Mouse (Mus musculus): ENCODE measurements around the gene Vat1l. TPM values are rescaled to one million over a fixed set of nuclear protein-coding genes. Genes with fewer than 3 reads are reported as not detected.

Vat1l gene
- polyA plus RNA-seq, 2 experiments, result 0.01 TPM; not detected in 1

DNA sequence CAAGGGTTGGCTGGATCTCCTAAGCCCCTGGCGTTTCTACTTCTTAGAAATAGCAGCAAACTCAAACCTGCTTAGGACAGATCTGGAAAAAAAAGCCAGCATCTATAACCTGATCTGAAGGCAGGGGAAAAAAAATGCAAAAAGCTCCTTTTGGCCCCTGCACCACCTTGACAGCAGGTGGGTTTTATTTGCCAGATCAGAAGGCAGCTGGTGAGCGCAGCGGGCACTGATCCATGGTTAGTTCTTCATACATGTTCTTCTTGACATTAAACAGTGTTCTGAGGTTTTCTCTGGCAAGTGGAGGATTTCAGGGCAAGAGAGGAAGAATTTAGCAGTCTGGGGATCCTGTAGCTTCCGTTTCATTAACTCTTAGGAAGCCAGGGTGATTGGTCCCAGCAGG is 1.6 kb downstream of the Vat1l start:
- no peak overlapping the region for H3K9ac ChIP-seq (replicated peaks)
- H3K4me3 ChIP-seq (ENCODE audit: insufficient read depth in 1 of 2, low read depth in 2 of 2, low read length in 2 of 2), result no peak overlapping the region
- no peak overlapping the region for H3K4me2 ChIP-seq (ENCODE audit: low read depth)
- ATAC-seq (ENCODE audit: insufficient read depth), result no peak
- no peak overlapping the region for H3K27ac ChIP-seq
- TF ChIP-seq CTCF (IDR thresholded peaks at IDR 0.05; ENCODE audit: low read depth) (no peak), EP300 (IDR thresholded peaks at IDR 0.05; ENCODE audit: low read depth) (no peak)
- no peaks in the 10 kb centered on the region for H3K9me3 ChIP-seq (ENCODE audit: control insufficient read depth, low read length)
- WGBS (ENCODE audit: insufficient replicate concordance), result 41% methylated on average over 4 of the region's 4 CpGs
- H3K36me3 ChIP-seq (replicated peaks; ENCODE audit: control insufficient read depth, insufficient read depth, low read depth), result no peaks in the 10 kb centered on the region
- peaks cover 15% of the 10 kb centered on the region for H3K27me3 ChIP-seq (ENCODE audit: control insufficient read depth, insufficient read depth, low read length)
- H3K4me1 ChIP-seq (replicated peaks; ENCODE audit: control insufficient read depth in 2 of 2, insufficient read depth in 2 of 2, low read length in 1 of 2), result no peaks in the 10 kb centered on the region
- DNase-seq (ENCODE audit: low read depth in 3 of 3, low spot score in 3 of 3), result no peak

DNA sequence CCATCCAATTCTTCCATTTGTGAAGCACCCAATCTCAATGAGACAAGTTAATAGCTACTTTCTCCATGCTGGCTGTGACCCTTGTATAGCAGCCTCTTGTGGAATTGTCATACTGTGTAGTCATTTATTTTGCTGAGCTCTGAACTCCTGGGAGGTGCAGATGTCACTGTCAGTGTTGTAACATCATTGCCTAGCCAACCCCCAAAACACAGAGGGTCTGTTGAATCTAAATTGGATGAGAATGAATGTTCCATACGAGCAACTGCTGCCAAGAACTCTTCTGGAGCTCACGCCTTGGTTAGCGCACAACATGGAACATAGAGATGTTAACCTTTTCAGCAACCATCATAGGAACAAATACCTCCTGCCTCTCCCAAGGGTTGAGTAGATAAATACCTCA is 15.4 kb downstream of the Vat1l start:
- Histone ChIP-seq H3K27ac (no peak overlapping the region), H3K9me3 (ENCODE audit: control insufficient read depth, low read length) (no peaks in the 10 kb centered on the region), H3K4me1 (replicated peaks; ENCODE audit: control insufficient read depth in 2 of 2, insufficient read depth in 2 of 2, low read length in 1 of 2) (no peaks in the 10 kb centered on the region), H3K36me3 (replicated peaks; ENCODE audit: control insufficient read depth, insufficient read depth, low read depth) (no peaks in the 10 kb centered on the region), H3K9ac (replicated peaks) (no peak overlapping the region), H3K4me3 (ENCODE audit: insufficient read depth in 1 of 2, low read depth in 2 of 2, low read length in 2 of 2) (no peak overlapping the region), H3K27me3 (ENCODE audit: control insufficient read depth, insufficient read depth, low read length) (no peaks in the 10 kb centered on the region), H3K4me2 (ENCODE audit: low read depth) (no peak overlapping the region)
- DNase-seq (ENCODE audit: low read depth in 3 of 3, low spot score in 3 of 3) (no peak), ATAC-seq (ENCODE audit: insufficient read depth) (no peak)
- WGBS (ENCODE audit: insufficient replicate concordance), result 67% methylated on average over 3 of the region's 3 CpGs
- no peak for TF ChIP-seq CTCF (IDR thresholded peaks at IDR 0.05; ENCODE audit: low read depth)
- no peak for TF ChIP-seq EP300 (IDR thresholded peaks at IDR 0.05; ENCODE audit: low read depth)

DNA sequence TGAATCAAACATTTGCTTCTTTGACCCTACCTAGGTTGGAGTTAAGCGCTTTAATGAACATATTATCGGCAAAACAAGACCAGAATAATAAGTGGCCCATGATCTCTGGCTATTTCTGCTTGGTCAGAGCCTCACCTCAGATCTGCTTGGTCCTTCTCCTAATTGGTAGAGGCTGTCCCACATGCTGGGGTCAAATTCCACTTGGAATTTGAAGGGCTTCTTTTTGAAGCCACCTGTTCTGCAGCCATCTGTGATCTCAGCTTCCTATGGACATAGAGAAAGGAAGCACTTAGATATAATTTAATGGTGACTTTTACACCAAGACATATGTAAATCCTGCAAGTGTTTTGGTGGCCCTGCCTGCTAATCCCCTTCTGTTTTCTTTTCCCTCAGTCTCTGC is 16.6 kb downstream of the Vat1l start:
- H3K4me3 ChIP-seq (ENCODE audit: insufficient read depth in 1 of 2, low read depth in 2 of 2, low read length in 2 of 2), result no peak overlapping the region
- ATAC-seq (ENCODE audit: insufficient read depth), result no peak
- TF ChIP-seq EP300 (IDR thresholded peaks at IDR 0.05; ENCODE audit: low read depth) (no peak), CTCF (IDR thresholded peaks at IDR 0.05; ENCODE audit: low read depth) (no peak)
- no peak overlapping the region for H3K9ac ChIP-seq (replicated peaks)
- no peak overlapping the region for H3K27ac ChIP-seq
- no peaks in the 10 kb centered on the region for H3K36me3 ChIP-seq (replicated peaks; ENCODE audit: control insufficient read depth, insufficient read depth, low read depth)
- no peaks in the 10 kb centered on the region for H3K4me1 ChIP-seq (replicated peaks; ENCODE audit: control insufficient read depth in 2 of 2, insufficient read depth in 2 of 2, low read length in 1 of 2)
- no peak for DNase-seq (ENCODE audit: low read depth in 3 of 3, low spot score in 3 of 3)
- H3K27me3 ChIP-seq (ENCODE audit: control insufficient read depth, insufficient read depth, low read length), result no peaks in the 10 kb centered on the region
- H3K4me2 ChIP-seq (ENCODE audit: low read depth), result no peak overlapping the region
- WGBS (ENCODE audit: insufficient replicate concordance), result 66% methylated on average over 2 of the region's 2 CpGs
- no peaks in the 10 kb centered on the region for H3K9me3 ChIP-seq (ENCODE audit: control insufficient read depth, low read length)

DNA sequence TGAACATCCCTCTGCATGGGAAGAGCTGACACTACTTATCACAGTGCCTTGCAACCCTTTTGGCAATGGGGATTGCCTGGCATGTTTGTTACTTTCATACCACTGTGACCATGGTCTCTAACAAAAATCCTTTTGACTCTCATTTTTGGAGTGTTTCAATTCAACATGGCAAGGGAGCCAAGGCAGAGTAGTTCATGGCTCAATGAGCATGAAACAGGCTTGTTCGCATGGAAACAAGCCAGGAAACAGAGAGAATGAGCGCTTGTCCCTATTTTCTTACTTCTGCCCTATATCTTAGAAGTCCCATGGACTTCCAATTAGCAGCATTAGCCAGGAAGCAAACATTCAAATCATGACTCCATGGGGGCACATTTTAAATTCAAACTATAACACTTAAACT is 18.6 kb downstream of the Vat1l start:
- Histone ChIP-seq H3K36me3 (replicated peaks; ENCODE audit: control insufficient read depth, insufficient read depth, low read depth) (no peaks in the 10 kb centered on the region), H3K27ac (no peak overlapping the region), H3K4me2 (ENCODE audit: low read depth) (no peak overlapping the region), H3K4me3 (ENCODE audit: insufficient read depth in 1 of 2, low read depth in 2 of 2, low read length in 2 of 2) (no peak overlapping the region), H3K27me3 (ENCODE audit: control insufficient read depth, insufficient read depth, low read length) (no peaks in the 10 kb centered on the region), H3K9me3 (ENCODE audit: control insufficient read depth, low read length) (no peaks in the 10 kb centered on the region), H3K9ac (replicated peaks) (no peak overlapping the region), H3K4me1 (replicated peaks; ENCODE audit: control insufficient read depth in 2 of 2, insufficient read depth in 2 of 2, low read length in 1 of 2) (no peaks in the 10 kb centered on the region)
- no peak for ATAC-seq (ENCODE audit: insufficient read depth)
- no peak for DNase-seq (ENCODE audit: low read depth in 3 of 3, low spot score in 3 of 3)
- 65% methylated on average over 2 of the region's 2 CpGs for WGBS (ENCODE audit: insufficient replicate concordance)
- TF ChIP-seq EP300 (IDR thresholded peaks at IDR 0.05; ENCODE audit: low read depth), result no peak

DNA sequence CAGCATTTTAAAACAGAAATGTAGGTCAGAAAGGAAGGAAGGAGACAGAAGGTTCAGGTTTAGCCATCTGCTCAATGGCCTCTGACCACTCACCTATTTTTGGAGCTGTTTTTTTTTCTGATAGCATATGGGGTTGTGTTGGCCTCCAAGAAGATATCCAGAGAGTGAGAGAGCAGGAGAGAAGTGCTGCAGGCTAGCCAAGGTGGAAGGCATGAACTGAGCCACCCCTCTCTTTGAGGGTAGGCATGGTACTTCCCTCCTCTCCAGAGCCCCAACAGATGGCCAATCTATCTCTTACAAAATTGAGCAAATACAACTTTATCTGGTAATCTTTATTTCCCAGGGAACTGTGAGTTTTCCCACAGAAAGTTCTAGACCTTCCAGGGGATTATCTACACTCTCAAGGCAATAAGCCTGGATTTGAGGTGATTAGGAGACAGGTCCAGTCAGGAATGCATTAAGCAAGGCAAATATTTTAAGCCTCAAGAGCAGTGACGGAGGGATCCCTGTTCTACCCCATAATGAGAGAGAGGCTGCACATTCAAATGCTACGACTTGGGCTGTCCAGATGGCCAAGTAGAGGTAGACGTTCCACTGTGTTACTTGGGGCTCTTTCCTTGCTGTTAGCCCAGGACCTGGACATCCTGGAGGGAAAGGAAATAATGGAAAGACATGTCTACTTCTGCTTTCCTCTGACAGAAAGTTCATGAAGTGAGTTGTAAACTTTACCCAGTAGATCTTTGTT is 46.1 kb downstream of the Vat1l start:
- TF ChIP-seq CTCF (IDR thresholded peaks at IDR 0.05; ENCODE audit: low read depth) (no peak), EP300 (IDR thresholded peaks at IDR 0.05; ENCODE audit: low read depth) (no peak)
- Histone ChIP-seq H3K9me3 (ENCODE audit: control insufficient read depth, low read length) (no peaks in the 10 kb centered on the region), H3K4me3 (ENCODE audit: insufficient read depth in 1 of 2, low read depth in 2 of 2, low read length in 2 of 2) (no peak overlapping the region), H3K4me1 (replicated peaks; ENCODE audit: control insufficient read depth in 2 of 2, insufficient read depth in 2 of 2, low read length in 1 of 2) (no peaks in the 10 kb centered on the region), H3K36me3 (replicated peaks; ENCODE audit: control insufficient read depth, insufficient read depth, low read depth) (no peaks in the 10 kb centered on the region), H3K27ac (no peak overlapping the region), H3K4me2 (ENCODE audit: low read depth) (no peak overlapping the region), H3K9ac (replicated peaks) (no peak overlapping the region), H3K27me3 (ENCODE audit: control insufficient read depth, insufficient read depth, low read length) (no peaks in the 10 kb centered on the region)
- DNase-seq (ENCODE audit: low read depth in 3 of 3, low spot score in 3 of 3) (no peak), ATAC-seq (ENCODE audit: insufficient read depth) (no peak)
- WGBS (ENCODE audit: insufficient replicate concordance), result 63% methylated on average over 3 of the region's 3 CpGs
